Mouse (Mus musculus): ENCODE measurements around the gene Ncoa4. TPM values are rescaled to one million over a fixed set of nuclear protein-coding genes. Genes with fewer than 3 reads are reported as not detected.
"Not testable (repeated sequence)": the region's sequence is repeated elsewhere in the genome, so short reads cannot be mapped to it uniquely, and the experiment has no call there.

Gene Ncoa4
- polyA plus RNA-seq (2016; fragmentation: Nextera tagmentation; extraction: Ambion mirVana): 91.4 and 92.7 TPM in 2 replicates

- WGBS: 0% methylated on average over 38 of the region's 40 CpGs
- Histone ChIP-seq H3K4me2 (replicated peaks) (peak within 1 kb of the TSS; percentile 80), H3K27ac (replicated peaks) (peak within 1 kb of the TSS; percentile 75), H3K4me3 (peak within 1 kb of the TSS; percentile 66), H3K36me3 (no peaks in the 10 kb centered on the region), H3K4me1 (peaks cover 22% of the 10 kb centered on the region), H3K27me3 (no peaks in the 10 kb centered on the region), H3K9me3 (no peaks in the 10 kb centered on the region), H3K9ac (replicated peaks) (peak within 1 kb of the TSS; percentile 90)
- ATAC-seq (ENCODE audit: low FRiP score, low read depth): peak; percentile 97
Observed at GRCm38 (mm10) chr14:32159690-32160246, at the start of gene Ncoa4. Gene Ncoa4, plus strand, starts transcription at chr14:32159865.

GRCm38 (mm10) chr14:32112124-32112523 is 47.5 kb upstream of the Ncoa4 start:
- 90% methylated on average over 10 of the region's 10 CpGs for WGBS
- not testable (repeated sequence) for H3K4me3 ChIP-seq, H3K27me3 ChIP-seq

GRCm38 (mm10) chr14:32120940-32121919 is 38.4 kb upstream of the Ncoa4 start:
- H3K9me3 ChIP-seq: no peaks in the 10 kb centered on the region
- H3K4me1 ChIP-seq: no peaks in the 10 kb centered on the region
- ATAC-seq (ENCODE audit: low FRiP score, low read depth): no peak
- H3K4me3 ChIP-seq: no peak overlapping the region
- H3K27me3 ChIP-seq: no peaks in the 10 kb centered on the region
- no peak overlapping the region for H3K4me2 ChIP-seq (replicated peaks)
- 76% methylated on average over 11 of the region's 11 CpGs for WGBS
- H3K27ac ChIP-seq (replicated peaks): no peak overlapping the region
- H3K9ac ChIP-seq (replicated peaks): no peak overlapping the region
- no peaks in the 10 kb centered on the region for H3K36me3 ChIP-seq

More at GRCm38 (mm10) chr14:32112124-32112523, 47.5 kb upstream of the Ncoa4 start:
- H3K4me1 ChIP-seq; H3K9ac ChIP-seq (replicated peaks); H3K36me3 ChIP-seq; ATAC-seq (ENCODE audit: low FRiP score, low read depth); H3K9me3 ChIP-seq; H3K4me2 ChIP-seq (replicated peaks); H3K27ac ChIP-seq (replicated peaks): not testable (repeated sequence)

- Histone ChIP-seq H3K9me3 (no peaks in the 10 kb centered on the region), H3K4me3 (no peak overlapping the region), H3K4me1 (no peaks in the 10 kb centered on the region), H3K36me3 (no peaks in the 10 kb centered on the region), H3K27ac (replicated peaks) (no peak overlapping the region), H3K9ac (replicated peaks) (no peak overlapping the region), H3K4me2 (replicated peaks) (no peak overlapping the region), H3K27me3 (no peaks in the 10 kb centered on the region)
- ATAC-seq (ENCODE audit: low FRiP score, low read depth): no peak
- WGBS: 54% methylated on average over 2 of the region's 2 CpGs
Observed at GRCm38 (mm10) chr14:32121920-32122315, 37.7 kb upstream of the Ncoa4 start.

- Histone ChIP-seq H3K4me1 (no peaks in the 10 kb centered on the region), H3K4me3 (no peak overlapping the region), H3K36me3 (no peaks in the 10 kb centered on the region), H3K4me2 (replicated peaks) (no peak overlapping the region), H3K9me3 (no peaks in the 10 kb centered on the region), H3K9ac (replicated peaks) (no peak overlapping the region), H3K27ac (replicated peaks) (no peak overlapping the region), H3K27me3 (no peaks in the 10 kb centered on the region)
- ATAC-seq (ENCODE audit: low FRiP score, low read depth): no peak
- 50% methylated on average over 3 of the region's 3 CpGs for WGBS
Observed at GRCm38 (mm10) chr14:32124261-32124660, 35.4 kb upstream of the Ncoa4 start.

GRCm38 (mm10) chr14:32125256-32125655 is 34.4 kb upstream of the Ncoa4 start:
- not testable (repeated sequence) for H3K9ac ChIP-seq (replicated peaks); H3K27me3 ChIP-seq; H3K36me3 ChIP-seq; H3K27ac ChIP-seq (replicated peaks); H3K9me3 ChIP-seq; H3K4me3 ChIP-seq; ATAC-seq (ENCODE audit: low FRiP score, low read depth); H3K4me1 ChIP-seq; H3K4me2 ChIP-seq (replicated peaks)
- 85% methylated on average over 5 of the region's 5 CpGs for WGBS

GRCm38 (mm10) chr14:32128409-32128808 is 31.3 kb upstream of the Ncoa4 start:
- Histone ChIP-seq H3K9me3 (no peaks in the 10 kb centered on the region), H3K36me3 (no peaks in the 10 kb centered on the region), H3K4me1 (no peaks in the 10 kb centered on the region), H3K9ac (replicated peaks) (no peak overlapping the region), H3K27me3 (no peaks in the 10 kb centered on the region), H3K4me3 (no peak overlapping the region), H3K4me2 (replicated peaks) (no peak overlapping the region), H3K27ac (replicated peaks) (no peak overlapping the region)
- WGBS: 87% methylated on average over 5 of the region's 5 CpGs
- ATAC-seq (ENCODE audit: low FRiP score, low read depth): no peak

GRCm38 (mm10) chr14:32131836-32132235 is 27.8 kb upstream of the Ncoa4 start:
- 87% methylated on average over 4 of the region's 4 CpGs for WGBS
- no peak for ATAC-seq (ENCODE audit: low FRiP score, low read depth)
- Histone ChIP-seq H3K4me3 (no peak overlapping the region), H3K4me1 (no peaks in the 10 kb centered on the region), H3K36me3 (no peaks in the 10 kb centered on the region), H3K9me3 (no peaks in the 10 kb centered on the region), H3K9ac (replicated peaks) (no peak overlapping the region), H3K27ac (replicated peaks) (no peak overlapping the region), H3K4me2 (replicated peaks) (no peak overlapping the region), H3K27me3 (no peaks in the 10 kb centered on the region)

GRCm38 (mm10) chr14:32134293-32134692 is 25.4 kb upstream of the Ncoa4 start:
- Histone ChIP-seq H3K9me3 (no peaks in the 10 kb centered on the region), H3K27ac (replicated peaks) (no peak overlapping the region), H3K36me3 (no peaks in the 10 kb centered on the region), H3K4me3 (no peak overlapping the region), H3K9ac (replicated peaks) (no peak overlapping the region), H3K27me3 (no peaks in the 10 kb centered on the region), H3K4me2 (replicated peaks) (no peak overlapping the region), H3K4me1 (no peaks in the 10 kb centered on the region)
- no peak for ATAC-seq (ENCODE audit: low FRiP score, low read depth)
- WGBS: 77% methylated on average over 2 of the region's 2 CpGs

- ATAC-seq (ENCODE audit: low FRiP score, low read depth); H3K27me3 ChIP-seq; H3K4me1 ChIP-seq; H3K9ac ChIP-seq (replicated peaks); H3K4me2 ChIP-seq (replicated peaks); H3K27ac ChIP-seq (replicated peaks); H3K4me3 ChIP-seq; H3K36me3 ChIP-seq; H3K9me3 ChIP-seq: not testable (repeated sequence)
- 57% methylated on average over 3 of the region's 3 CpGs for WGBS
Observed at GRCm38 (mm10) chr14:32136467-32136866, 23.2 kb upstream of the Ncoa4 start.

- no peaks in the 10 kb centered on the region for H3K9me3 ChIP-seq
- 70% methylated on average over 5 of the region's 5 CpGs for WGBS
- ATAC-seq (ENCODE audit: low FRiP score, low read depth): no peak
Observed at GRCm38 (mm10) chr14:32140359-32140965, 19.2 kb upstream of the Ncoa4 start.

GRCm38 (mm10) chr14:32141723-32142122 is 17.9 kb upstream of the Ncoa4 start, which contains the start of gene Msmb:
Gene Msmb, plus strand, starts transcription at chr14:32142023.
- Histone ChIP-seq H3K4me3 (no peak within 1 kb of the TSS), H3K9ac (replicated peaks) (no peak within 1 kb of the TSS), H3K27ac (replicated peaks) (no peak within 1 kb of the TSS), H3K4me2 (replicated peaks) (no peak within 1 kb of the TSS), H3K4me1 (no peaks in the 10 kb centered on the region), H3K27me3 (no peaks in the 10 kb centered on the region), H3K36me3 (no peaks in the 10 kb centered on the region), H3K9me3 (no peaks in the 10 kb centered on the region)
- ATAC-seq (ENCODE audit: low FRiP score, low read depth): no peak
- WGBS: 87% methylated on average over 5 of the region's 5 CpGs

More at GRCm38 (mm10) chr14:32140359-32140965, 19.2 kb upstream of the Ncoa4 start:
- Histone ChIP-seq H3K27me3 (no peaks in the 10 kb centered on the region), H3K36me3 (no peaks in the 10 kb centered on the region), H3K4me1 (no peaks in the 10 kb centered on the region), H3K4me3 (no peak overlapping the region), H3K9ac (replicated peaks) (no peak overlapping the region), H3K4me2 (replicated peaks) (no peak overlapping the region), H3K27ac (replicated peaks) (no peak overlapping the region)

Measured in midbrain, embryonic 12.5 days (tissue).